Mouse (Mus musculus) lung, postnatal 0 days (tissue): ENCODE measurements around the gene Fbxw5.

Source experiments
- CTCF ChIP-seq: IDR thresholded peaks from 2 replicates; pipeline ENCODE4 v1.5.1; 2016; ENCODE audit warnings: antibody characterized with exemption, mild to moderate bottlenecking
- EP300 ChIP-seq: IDR thresholded peaks from 2 replicates; pipeline ENCODE4 v1.6.1; 2016; ENCODE audit warnings: antibody characterized with exemption, mild to moderate bottlenecking, control low read depth

GRCm38 (mm10) chr2:25549021-25549991 lies 48.8 kb downstream of the Fbxw5 start:
- TF ChIP-seq CTCF (no peak), EP300 (no peak)
